Mouse (Mus musculus) testis, adult 2 months (tissue): ENCODE measurements around the gene Sh2b3.

Source experiments
- CTCF ChIP-seq: fragments of 200-500 bp; IDR thresholded peaks from 2 replicates; pipeline ENCODE4 v1.5.1; 2012; ENCODE audit warnings: low read depth, mild to moderate bottlenecking, inconsistent platforms, low read length, moderate library complexity; ENCODE audit not compliant: control insufficient read depth, insufficient read depth, insufficient replicate concordance
- POLR2A ChIP-seq: fragments of 200-500 bp; IDR thresholded peaks from 2 replicates; pipeline ENCODE4 v1.6.1; 2012; ENCODE audit warnings: low read depth, mild to moderate bottlenecking, inconsistent platforms, low read length, moderate library complexity; ENCODE audit not compliant: control insufficient read depth

DNA sequence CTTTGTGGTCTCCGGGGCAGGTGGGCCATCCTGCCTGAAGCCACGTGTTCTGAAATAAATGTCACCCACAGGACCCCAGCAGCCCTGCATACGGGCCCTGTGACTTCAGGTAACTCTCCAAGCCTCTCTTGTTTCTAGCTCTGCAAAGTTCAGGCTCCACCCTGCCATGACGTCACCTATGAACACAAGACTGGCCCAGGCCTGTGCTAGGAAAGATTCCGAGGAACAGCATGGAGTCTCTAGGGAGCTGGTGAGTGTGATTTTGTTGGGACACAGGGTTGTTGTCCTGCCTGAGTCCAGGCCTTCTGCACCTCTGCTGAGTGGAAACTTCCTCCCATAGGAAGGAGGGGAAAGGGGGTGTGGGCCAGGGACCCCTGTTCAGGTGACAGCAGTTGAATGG, 30.5 kb upstream of the Sh2b3 start:
- TF ChIP-seq CTCF = no peak
- TF ChIP-seq POLR2A = no peak
